Mouse (Mus musculus) liver, embryonic 13.5 days (tissue): ENCODE measurements around the gene Stub1. TPM values are rescaled to one million over a fixed set of nuclear protein-coding genes. Genes with fewer than 3 reads are reported as not detected.

Experiments
- ATAC-seq: fragments of 200-750 bp; cut with Nextera tagmentation; 2 replicates; pipeline ENCODE4 v1.8.0; 2017; ENCODE audit warnings: low read depth, mild to moderate bottlenecking, moderate number of reproducible peaks, moderate library complexity
- DNase-seq: peaks from one replicate; pipeline ENCODE4 v3.0.0; 2022
- H3K27ac ChIP-seq: fragments of 300-500 bp; sonication (generic); 2 replicates; pipeline ENCODE4 v1.5.1; 2015; ENCODE audit warnings: moderate library complexity, mild to moderate bottlenecking, inconsistent platforms
- H3K27me3 ChIP-seq: fragments of 300-500 bp; sonication (generic); 2 replicates; pipeline ENCODE4 v1.6.1; 2015; ENCODE audit warnings: mild to moderate bottlenecking, inconsistent platforms
- H3K36me3 ChIP-seq: fragments of 300-500 bp; sonication (generic); 2 replicates; pipeline ENCODE4 v1.6.1; 2015; ENCODE audit warnings: mild to moderate bottlenecking, inconsistent platforms
- H3K4me1 ChIP-seq: fragments of 300-500 bp; sonication (generic); replicated peaks from 2 replicates; pipeline ENCODE4 v1.6.1; 2015; ENCODE audit warnings: inconsistent platforms
- H3K4me2 ChIP-seq: fragments of 300-500 bp; sonication (generic); 2 replicates; pipeline ENCODE4 v1.6.1; 2015; ENCODE audit warnings: inconsistent platforms, mild to moderate bottlenecking, moderate library complexity
- H3K4me3 ChIP-seq: fragments of 300-500 bp; sonication (generic); replicated peaks from 2 replicates; pipeline ENCODE4 v1.5.1; 2015; ENCODE audit warnings: mild to moderate bottlenecking, inconsistent platforms
- H3K9ac ChIP-seq: fragments of 300-500 bp; sonication (generic); 2 replicates; pipeline ENCODE4 v1.6.1; 2015; ENCODE audit warnings: mild to moderate bottlenecking, inconsistent platforms
- H3K9me3 ChIP-seq: fragments of 300-500 bp; sonication (generic); replicated peaks from 2 replicates; pipeline ENCODE4 v1.6.1; 2016; ENCODE audit warnings: inconsistent platforms
- WGBS: fragments of 180-500 bp; shearing (Covaris S2); methylation state at CpG from one replicate; pipeline ENCODE4 v1.1.7; 2015; ENCODE audit not compliant: insufficient replicate concordance; 5-methylcytosine and 5-hydroxymethylcytosine counted together
- polyA plus RNA-seq: library from polyadenylated mRNA; unstranded; fragments of >200 nt; fragmentation: Nextera tagmentation; extraction: Ambion mirVana; gene quantifications from 2 replicates; pipeline ENCODE4 v1.2.1, GENCODE M21; 2015

Gene Stub1
- polyA plus RNA-seq, 1 experiment from 2014 or later = 130 TPM

DNA sequence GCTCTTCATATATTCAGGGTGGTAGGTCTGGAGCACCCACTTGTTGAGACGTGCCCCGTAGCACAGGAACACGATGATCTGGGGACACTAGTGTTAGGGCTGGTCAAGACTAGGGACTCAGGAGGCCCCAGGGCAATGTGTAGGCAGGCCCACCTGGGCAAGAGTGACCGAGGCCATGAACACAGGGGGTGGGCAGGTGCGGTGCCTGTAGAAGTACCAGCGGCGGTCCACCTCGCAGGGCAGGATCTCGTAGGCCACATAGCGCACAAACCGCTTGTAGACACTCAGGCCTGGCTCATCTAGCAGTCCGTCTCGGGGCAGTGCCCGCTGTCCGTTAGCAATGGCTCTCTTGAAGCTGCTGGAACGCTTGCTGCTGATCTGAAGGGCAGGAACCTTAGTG lies 2.6 kb upstream of the Stub1 start:
- ATAC-seq (no peak), DNase-seq (no peak)
- Histone ChIP-seq H3K4me2 (peak overlapping the region; percentile 73; the same call in 1 of the 2 replicates), H3K9ac (no peak overlapping the region), H3K4me1 (peaks cover 85% of the 10 kb centered on the region), H3K36me3 (peaks cover 62% of the 10 kb centered on the region), H3K27me3 (no peaks in the 10 kb centered on the region), H3K27ac (no peak overlapping the region), H3K9me3 (no peaks in the 10 kb centered on the region), H3K4me3 (no peak overlapping the region)
- 88% methylated on average over 16 of the region's 16 CpGs for WGBS

DNA sequence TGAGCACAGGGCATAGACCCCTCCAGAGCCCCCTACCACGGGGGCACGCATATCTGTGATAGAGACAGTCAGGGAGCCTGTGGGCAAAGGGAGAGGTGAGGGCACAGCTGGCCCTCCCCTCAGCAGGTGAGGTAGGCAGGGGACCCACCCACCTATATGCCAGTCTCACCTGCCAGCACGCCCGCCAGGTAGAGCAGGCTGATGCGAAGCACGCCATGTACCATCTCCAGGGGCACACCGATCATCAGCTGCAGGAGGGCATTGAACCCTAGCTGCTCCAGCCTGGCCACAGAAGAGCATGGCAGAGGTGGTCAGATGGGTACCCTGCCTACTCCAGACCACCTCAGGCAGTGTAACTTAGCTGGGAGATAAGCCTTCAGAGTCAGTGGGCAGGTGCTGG lies 2.1 kb upstream of the Stub1 start:
- Histone ChIP-seq H3K4me1 (peaks cover 87% of the 10 kb centered on the region), H3K4me3 (no peak overlapping the region), H3K27me3 (no peaks in the 10 kb centered on the region), H3K9ac (0 out of 2 replicates have a peak overlapping the region, but pooled peaks have one; percentile 92), H3K4me2 (peak overlapping the region; percentile 99), H3K9me3 (no peaks in the 10 kb centered on the region), H3K27ac (no peak overlapping the region), H3K36me3 (peaks cover 62% of the 10 kb centered on the region)
- WGBS = 74% methylated on average over 7 of the region's 7 CpGs
- no peak for DNase-seq
- ATAC-seq = no peak

DNA sequence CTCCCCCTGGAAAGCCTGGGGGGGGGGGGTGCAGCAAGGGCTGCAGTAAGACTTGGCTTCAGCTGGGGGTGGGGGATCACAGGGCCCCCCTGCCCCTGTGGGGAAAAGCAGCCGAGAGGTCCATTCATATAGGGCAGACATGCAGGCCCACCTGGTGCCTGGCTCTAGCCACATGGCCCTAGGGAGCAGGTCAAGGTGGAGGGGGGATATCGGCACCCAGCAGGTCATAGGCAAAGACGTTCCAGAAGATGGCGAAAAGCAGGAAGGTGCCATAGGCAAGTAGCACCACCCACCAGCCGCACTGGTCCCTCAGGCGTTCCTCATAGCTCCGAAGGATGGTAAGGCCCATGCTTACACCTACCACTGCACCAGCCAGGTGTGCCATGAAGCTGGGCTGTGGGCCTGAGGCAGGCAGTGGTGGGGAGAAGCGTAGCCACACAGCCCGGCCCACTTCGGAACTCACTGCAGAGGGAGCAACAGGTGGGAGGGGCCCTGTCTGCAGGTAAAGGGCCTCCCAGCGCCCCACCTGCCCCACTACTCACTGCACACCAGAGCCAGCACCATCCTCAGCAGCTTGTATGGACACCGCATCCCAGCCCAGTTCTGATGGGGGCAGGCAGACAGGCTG lies 1.5 kb upstream of the Stub1 start:
- no peaks in the 10 kb centered on the region for H3K27me3 ChIP-seq
- peak overlapping the region; percentile 93 for H3K27ac ChIP-seq
- peaks cover 88% of the 10 kb centered on the region for H3K4me1 ChIP-seq
- ATAC-seq = no peak
- peaks cover 62% of the 10 kb centered on the region for H3K36me3 ChIP-seq
- peak overlapping the region; percentile 99 for H3K4me2 ChIP-seq
- peak overlapping the region; percentile 85 for H3K4me3 ChIP-seq
- no peaks in the 10 kb centered on the region for H3K9me3 ChIP-seq
- peak overlapping the region; percentile 92 for H3K9ac ChIP-seq
- no peak for DNase-seq
- WGBS = 88% methylated on average over 12 of the region's 12 CpGs

DNA sequence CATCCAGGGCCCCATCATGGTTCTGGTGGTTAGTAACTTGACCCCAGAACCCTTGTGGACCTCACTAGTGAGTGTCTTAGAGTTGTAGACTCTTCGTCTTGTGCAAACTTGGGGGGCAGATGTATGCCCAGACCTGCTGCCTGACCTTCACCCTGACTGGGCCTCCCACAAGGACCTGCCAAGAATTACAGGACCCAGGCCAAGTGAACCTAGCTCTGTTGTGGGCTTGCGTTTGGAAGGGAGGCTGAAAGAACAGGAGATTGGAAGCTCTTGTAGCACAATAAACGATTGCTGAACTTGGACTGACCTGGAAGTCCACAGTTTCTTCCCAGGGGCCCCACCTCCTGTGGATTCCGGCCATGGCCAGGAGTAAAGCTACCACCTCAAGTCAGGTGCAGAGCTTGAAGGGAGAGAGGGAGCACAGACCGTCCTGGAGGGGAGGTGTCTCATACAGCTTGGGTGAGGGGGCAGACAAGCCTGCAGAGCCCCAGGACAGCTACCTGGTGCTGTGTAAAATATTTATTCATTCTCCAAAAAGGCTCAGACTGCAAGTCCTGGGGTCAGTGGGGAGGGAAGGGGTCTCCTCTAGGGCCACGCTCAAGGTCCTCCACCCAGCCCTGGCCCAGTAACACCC lies 874 bp upstream of the Stub1 start:
- Histone ChIP-seq H3K4me1 (peaks cover 88% of the 10 kb centered on the region), H3K27me3 (no peaks in the 10 kb centered on the region), H3K4me2 (peak overlapping the region; percentile 99), H3K36me3 (peaks cover 58% of the 10 kb centered on the region), H3K9ac (peak overlapping the region; percentile 92), H3K27ac (peak overlapping the region; percentile 93), H3K4me3 (peak overlapping the region; percentile 85), H3K9me3 (no peaks in the 10 kb centered on the region)
- ATAC-seq = no peak
- no peak for DNase-seq
- WGBS = 34% methylated on average over 6 of the region's 6 CpGs

DNA sequence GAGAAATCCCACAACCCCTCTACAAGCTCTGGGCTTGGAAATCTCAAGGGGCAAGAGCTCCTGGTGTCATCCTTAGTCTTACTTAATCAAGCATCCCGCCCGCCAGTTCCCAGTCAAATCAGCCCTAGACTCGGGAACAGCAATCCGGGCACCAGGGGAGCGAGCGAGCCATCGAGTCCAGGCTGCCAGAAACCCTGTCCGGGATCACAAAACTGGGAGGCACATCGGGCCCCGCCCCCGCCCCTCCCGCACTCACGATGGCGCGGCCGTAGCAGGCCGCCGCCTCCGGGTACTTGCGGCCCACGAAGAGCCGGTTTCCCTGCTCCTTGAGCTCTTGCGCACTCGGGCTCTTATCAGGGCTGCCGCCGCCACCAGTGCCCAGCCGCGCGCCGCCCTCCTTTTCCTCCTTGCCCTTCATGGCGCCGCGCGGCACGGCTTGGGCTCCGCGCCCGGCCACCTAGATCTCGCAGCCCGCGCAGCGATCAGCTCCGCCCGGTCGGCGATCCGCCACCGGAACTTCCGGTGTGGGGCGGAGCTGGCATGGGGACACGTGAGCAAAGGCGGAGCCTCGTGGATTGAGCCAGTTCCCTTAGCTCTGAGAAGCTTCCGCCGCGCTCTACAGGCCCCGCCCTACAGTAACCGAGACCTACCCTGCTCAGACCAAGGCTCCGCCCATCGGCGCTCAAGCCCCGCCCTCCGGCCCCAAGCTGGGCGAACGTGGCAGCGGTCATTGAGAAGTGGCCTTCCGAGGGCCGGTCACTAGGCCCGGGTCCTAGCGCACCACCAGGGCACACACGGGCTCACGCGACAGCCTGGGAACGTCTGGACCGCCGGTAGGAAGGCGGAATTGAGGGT lies 541 bp downstream of the Stub1 start:
- Histone ChIP-seq H3K4me3 (peak overlapping the region; percentile 85), H3K27ac (peak overlapping the region; percentile 93), H3K9me3 (no peaks in the 10 kb centered on the region), H3K27me3 (no peaks in the 10 kb centered on the region), H3K4me2 (peak overlapping the region; percentile 99), H3K4me1 (peaks cover 85% of the 10 kb centered on the region), H3K36me3 (peaks cover 53% of the 10 kb centered on the region), H3K9ac (peak overlapping the region; percentile 92)
- ATAC-seq = peak; percentile 89
- DNase-seq = peak; percentile 99
- WGBS = under 1% methylated on average over 76 of the region's 77 CpGs

DNA sequence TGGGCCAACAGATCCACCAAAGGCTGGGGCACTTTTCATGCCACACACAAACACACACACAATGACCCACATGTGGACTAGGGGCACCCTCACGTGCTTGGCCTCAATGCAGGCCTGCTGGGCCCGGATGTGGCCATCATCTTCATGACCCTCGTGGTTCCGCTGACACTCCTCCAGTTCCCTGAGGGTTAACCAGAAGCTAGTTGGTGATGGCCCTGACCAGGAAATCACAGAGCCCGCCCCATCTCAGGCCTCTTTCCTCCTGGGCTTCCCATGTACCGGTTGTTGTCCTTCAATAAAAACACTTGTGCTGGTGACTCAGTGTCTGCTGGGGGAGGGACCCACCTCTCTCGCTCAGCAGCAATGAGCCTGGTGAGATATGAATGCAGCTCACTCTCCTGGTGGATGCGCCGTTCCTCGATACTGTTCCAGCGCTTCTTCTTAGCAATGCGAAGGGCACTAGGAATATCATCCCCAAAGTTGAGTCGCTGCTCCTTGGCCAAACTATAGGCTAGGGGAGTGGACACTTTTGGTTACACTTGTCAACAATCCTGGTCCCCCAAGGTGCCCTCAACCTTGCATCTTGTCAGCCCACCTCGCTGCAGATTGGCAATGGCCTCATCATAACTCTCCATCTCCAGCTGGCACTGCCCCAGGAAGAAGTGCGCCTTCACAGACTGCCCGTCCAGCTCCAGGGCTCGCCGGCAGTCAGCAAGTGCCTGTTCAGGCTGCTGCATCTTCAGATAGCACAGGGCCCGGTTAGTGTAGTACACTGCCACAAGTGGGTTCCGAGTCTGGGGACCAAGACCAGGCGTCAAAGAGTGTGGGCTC lies 1.5 kb downstream of the Stub1 start:
- WGBS = 39% methylated on average over 21 of the region's 21 CpGs
- peak overlapping the region; percentile 99 for H3K4me2 ChIP-seq
- H3K9ac ChIP-seq = peak overlapping the region; percentile 89
- H3K9me3 ChIP-seq = no peaks in the 10 kb centered on the region
- H3K4me3 ChIP-seq = peak overlapping the region; percentile 85
- peaks cover 80% of the 10 kb centered on the region for H3K4me1 ChIP-seq
- no peaks in the 10 kb centered on the region for H3K27me3 ChIP-seq
- DNase-seq (no peak), ATAC-seq (no peak)
- peaks cover 59% of the 10 kb centered on the region for H3K36me3 ChIP-seq
- H3K27ac ChIP-seq = peak overlapping the region; percentile 93

DNA sequence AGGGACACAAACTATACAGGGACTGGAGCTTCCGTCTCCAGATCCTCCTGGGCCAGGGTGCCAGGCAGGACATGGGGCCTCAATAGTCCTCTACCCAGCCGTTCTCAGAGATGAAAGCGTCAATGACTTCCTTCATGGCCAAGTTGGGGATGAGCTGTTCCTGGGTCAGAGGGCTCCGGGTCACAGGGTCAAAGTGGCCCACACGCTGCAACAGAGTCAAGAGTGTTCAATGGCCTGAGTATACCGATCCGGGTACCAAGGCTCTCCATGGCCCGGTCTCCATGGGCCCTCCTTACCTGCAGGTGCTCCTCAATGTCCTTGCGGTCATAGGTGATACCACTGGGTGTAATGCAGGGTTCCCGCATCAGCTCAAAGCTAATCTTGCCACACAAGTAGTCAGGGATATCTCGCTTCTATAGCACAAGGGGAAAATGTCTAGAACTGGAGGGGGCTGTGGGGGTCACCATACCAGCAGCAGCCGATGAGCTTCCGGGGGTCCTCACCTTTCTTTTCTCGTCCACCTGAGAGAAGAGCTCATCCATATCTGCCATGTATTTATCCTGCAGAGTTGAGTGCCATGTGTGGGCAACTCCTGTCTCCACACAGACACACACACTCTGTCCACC lies 2.3 kb downstream of the Stub1 start:
- H3K27ac ChIP-seq = peak overlapping the region; percentile 93; the same call in 1 of the 2 replicates
- peak overlapping the region; percentile 89 for H3K9ac ChIP-seq
- no peak for ATAC-seq
- H3K36me3 ChIP-seq = peaks cover 66% of the 10 kb centered on the region
- H3K4me2 ChIP-seq = peak overlapping the region; percentile 99
- peaks cover 75% of the 10 kb centered on the region for H3K4me1 ChIP-seq
- H3K27me3 ChIP-seq = no peaks in the 10 kb centered on the region
- WGBS = 81% methylated on average over 14 of the region's 14 CpGs
- no peaks in the 10 kb centered on the region for H3K9me3 ChIP-seq
- H3K4me3 ChIP-seq = peak overlapping the region; percentile 85
- DNase-seq = no peak

DNA sequence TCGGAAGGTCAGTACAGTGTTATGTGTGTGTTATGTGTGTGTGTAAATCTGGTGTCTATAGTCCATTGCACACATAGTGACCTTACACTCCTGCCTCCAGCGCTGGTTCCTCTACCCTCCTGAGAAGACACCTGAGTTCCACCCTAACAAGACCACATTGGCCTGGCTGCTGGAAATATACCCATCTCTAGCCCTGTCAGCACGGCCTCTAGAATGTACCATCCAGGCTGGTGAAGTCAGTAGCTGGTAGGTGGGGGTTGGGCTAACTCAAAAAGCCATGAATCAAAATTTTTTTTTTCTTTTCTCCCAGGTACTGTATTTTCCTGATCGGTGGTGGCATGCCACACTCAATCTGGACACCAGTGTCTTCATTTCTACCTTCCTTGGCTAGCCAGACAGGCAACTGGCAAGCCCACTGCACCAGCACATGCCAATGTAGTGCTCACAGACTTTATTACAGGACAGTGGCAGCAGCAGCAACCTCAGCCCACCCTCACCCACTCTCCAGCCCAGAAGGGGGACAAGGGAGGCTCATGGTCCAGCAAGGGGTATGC lies 2.9 kb downstream of the Stub1 start:
- Histone ChIP-seq H3K36me3 (peaks cover 65% of the 10 kb centered on the region), H3K9ac (peak overlapping the region; percentile 81), H3K9me3 (no peaks in the 10 kb centered on the region), H3K4me2 (peak overlapping the region; percentile 99), H3K4me1 (peaks cover 73% of the 10 kb centered on the region), H3K27me3 (no peaks in the 10 kb centered on the region), H3K27ac (peak overlapping the region; percentile 78; the same call in 1 of the 2 replicates), H3K4me3 (peak overlapping the region; percentile 85)
- ATAC-seq (no peak), DNase-seq (no peak)
- WGBS = 74% methylated on average over 4 of the region's 4 CpGs

DNA sequence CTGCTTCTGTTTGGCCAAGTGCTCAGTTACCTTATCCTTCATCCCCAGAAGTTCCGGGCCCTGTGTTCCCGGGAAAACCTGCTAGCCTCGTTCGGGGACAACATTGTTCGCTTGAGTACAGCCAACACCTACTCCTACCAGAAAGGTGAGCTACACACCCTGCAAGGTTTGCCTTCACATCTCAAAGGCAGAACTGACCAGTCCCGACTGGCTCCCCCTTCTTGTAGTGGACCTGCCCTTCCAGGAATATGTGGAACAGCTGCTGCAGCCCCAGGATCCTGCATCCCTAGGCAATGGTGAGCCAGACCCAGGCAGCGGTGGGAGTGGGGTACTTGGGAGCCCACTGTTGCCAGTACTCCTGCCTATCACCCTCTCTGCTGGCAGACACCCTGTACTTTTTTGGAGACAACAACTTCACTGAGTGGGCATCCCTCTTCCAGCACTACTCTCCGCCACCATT lies 3.6 kb downstream of the Stub1 start:
- DNase-seq = no peak
- 44% methylated on average over 8 of the region's 8 CpGs for WGBS

More for the DNA sequence above, 3.6 kb downstream of the Stub1 start:
- H3K4me3 ChIP-seq = peak overlapping the region; percentile 85
- peaks cover 58% of the 10 kb centered on the region for H3K36me3 ChIP-seq
- H3K27me3 ChIP-seq = no peaks in the 10 kb centered on the region
- H3K9me3 ChIP-seq = no peaks in the 10 kb centered on the region
- peak overlapping the region; percentile 81 for H3K9ac ChIP-seq
- peak overlapping the region; percentile 99 for H3K4me2 ChIP-seq
- H3K27ac ChIP-seq = peak overlapping the region; percentile 78
- peaks cover 73% of the 10 kb centered on the region for H3K4me1 ChIP-seq
- ATAC-seq = no peak
